Mouse (Mus musculus): Measurements from ENCODE around the gene Hoxa4. TPM values are rescaled to one million over a fixed set of nuclear protein-coding genes. Genes with fewer than 3 reads are reported as not detected.

Gene Hoxa4
- polyA plus RNA-seq, 1 experiment from 2014 or later: 3.1 TPM

GRCm38 (mm10) chr6:52182030-52182429 is 9.5 kb downstream of the Hoxa4 start:
- Histone ChIP-seq H3K4me1 (replicated peaks; ENCODE audit: control insufficient read depth, insufficient read depth, low read length) (peaks cover 11% of the 10 kb centered on the region), H3K4me2 (no peak overlapping the region), H3K4me3 (ENCODE audit: low read depth, low read length) (no peak overlapping the region), H3K36me3 (ENCODE audit: control insufficient read depth, insufficient read depth, low read length) (no peaks in the 10 kb centered on the region), H3K9ac (ENCODE audit: low read depth, low read length) (no peak overlapping the region), H3K27me3 (replicated peaks; ENCODE audit: control insufficient read depth, insufficient read depth, low read length) (peaks cover 98% of the 10 kb centered on the region), H3K27ac (ENCODE audit: low read depth, low read length) (no peak overlapping the region), H3K9me3 (ENCODE audit: control insufficient read depth, low read length) (no peaks in the 10 kb centered on the region)
- WGBS: 39% methylated on average over 2 of the region's 2 CpGs
- ATAC-seq (replicated peaks; ENCODE audit: low FRiP score): no peak
- DNase-seq (ENCODE audit: low spot score): no peak

- Histone ChIP-seq H3K9me3 (ENCODE audit: control insufficient read depth, low read length) (no peaks in the 10 kb centered on the region), H3K36me3 (ENCODE audit: control insufficient read depth, insufficient read depth, low read length) (no peaks in the 10 kb centered on the region), H3K27me3 (replicated peaks; ENCODE audit: control insufficient read depth, insufficient read depth, low read length) (peaks cover 99% of the 10 kb centered on the region), H3K4me1 (replicated peaks; ENCODE audit: control insufficient read depth, insufficient read depth, low read length) (peaks cover 10% of the 10 kb centered on the region), H3K27ac (ENCODE audit: low read depth, low read length) (no peak overlapping the region), H3K4me2 (peak overlapping the region; percentile 64), H3K4me3 (ENCODE audit: low read depth, low read length) (no peak overlapping the region), H3K9ac (ENCODE audit: low read depth, low read length) (no peak overlapping the region)
- ATAC-seq (replicated peaks; ENCODE audit: low FRiP score) (no peak), DNase-seq (ENCODE audit: low spot score) (no peak)
- WGBS: 24% methylated on average over 3 of the region's 3 CpGs
Measured at GRCm38 (mm10) chr6:52180726-52181125, 10.8 kb downstream of the Hoxa4 start.

GRCm38 (mm10) chr6:52180213-52180710 is 11.3 kb downstream of the Hoxa4 start:
- H3K4me3 ChIP-seq (ENCODE audit: low read depth, low read length): peak overlapping the region; percentile 46
- peak overlapping the region; percentile 64 for H3K4me2 ChIP-seq
- peaks cover 9% of the 10 kb centered on the region for H3K4me1 ChIP-seq (replicated peaks; ENCODE audit: control insufficient read depth, insufficient read depth, low read length)
- no peaks in the 10 kb centered on the region for H3K36me3 ChIP-seq (ENCODE audit: control insufficient read depth, insufficient read depth, low read length)
- H3K9ac ChIP-seq (ENCODE audit: low read depth, low read length): peak overlapping the region; percentile 54; the same call in 1 of the 2 replicates
- peaks cover 99% of the 10 kb centered on the region for H3K27me3 ChIP-seq (replicated peaks; ENCODE audit: control insufficient read depth, insufficient read depth, low read length)
- peak overlapping the region; percentile 79; the same call in 1 of the 2 replicates for H3K27ac ChIP-seq (ENCODE audit: low read depth, low read length)
- DNase-seq (ENCODE audit: low spot score): no peak
- 11% methylated on average over 11 of the region's 11 CpGs for WGBS
- no peak for ATAC-seq (replicated peaks; ENCODE audit: low FRiP score)
- H3K9me3 ChIP-seq (ENCODE audit: control insufficient read depth, low read length): no peaks in the 10 kb centered on the region

GRCm38 (mm10) chr6:52179690-52180089 is 11.9 kb downstream of the Hoxa4 start:
- Histone ChIP-seq H3K4me3 (ENCODE audit: low read depth, low read length) (peak overlapping the region; percentile 46), H3K9me3 (ENCODE audit: control insufficient read depth, low read length) (no peaks in the 10 kb centered on the region), H3K4me1 (replicated peaks; ENCODE audit: control insufficient read depth, insufficient read depth, low read length) (peaks cover 9% of the 10 kb centered on the region), H3K4me2 (peak overlapping the region; percentile 64), H3K27me3 (replicated peaks; ENCODE audit: control insufficient read depth, insufficient read depth, low read length) (peaks cover 99% of the 10 kb centered on the region), H3K9ac (ENCODE audit: low read depth, low read length) (peak overlapping the region; percentile 54), H3K27ac (ENCODE audit: low read depth, low read length) (peak overlapping the region; percentile 79; the same call in 1 of the 2 replicates), H3K36me3 (ENCODE audit: control insufficient read depth, insufficient read depth, low read length) (no peaks in the 10 kb centered on the region)
- DNase-seq (ENCODE audit: low spot score) (no peak), ATAC-seq (replicated peaks; ENCODE audit: low FRiP score) (no peak)
- 6% methylated on average over 10 of the region's 10 CpGs for WGBS

- Histone ChIP-seq H3K9ac (ENCODE audit: low read depth, low read length) (peak overlapping the region; percentile 54), H3K9me3 (ENCODE audit: control insufficient read depth, low read length) (no peaks in the 10 kb centered on the region), H3K4me2 (peak overlapping the region; percentile 64), H3K4me1 (replicated peaks; ENCODE audit: control insufficient read depth, insufficient read depth, low read length) (peaks cover 8% of the 10 kb centered on the region), H3K27me3 (replicated peaks; ENCODE audit: control insufficient read depth, insufficient read depth, low read length) (peaks cover 98% of the 10 kb centered on the region), H3K4me3 (ENCODE audit: low read depth, low read length) (peak overlapping the region; percentile 46), H3K27ac (ENCODE audit: low read depth, low read length) (peak overlapping the region; percentile 79), H3K36me3 (ENCODE audit: control insufficient read depth, insufficient read depth, low read length) (no peaks in the 10 kb centered on the region)
- 6% methylated on average over 4 of the region's 4 CpGs for WGBS
- ATAC-seq (replicated peaks; ENCODE audit: low FRiP score) (no peak), DNase-seq (ENCODE audit: low spot score) (no peak)
Measured at GRCm38 (mm10) chr6:52178918-52179665, 12.5 kb downstream of the Hoxa4 start.

- peak overlapping the region; percentile 46 for H3K4me3 ChIP-seq (ENCODE audit: low read depth, low read length)
- WGBS: 7% methylated on average over 9 of the region's 9 CpGs
- peaks cover 4% of the 10 kb centered on the region; the same call in 1 of the 2 replicates for H3K4me1 ChIP-seq (replicated peaks; ENCODE audit: control insufficient read depth, insufficient read depth, low read length)
- peak overlapping the region; percentile 64 for H3K4me2 ChIP-seq
- DNase-seq (ENCODE audit: low spot score): no peak
- no peaks in the 10 kb centered on the region for H3K36me3 ChIP-seq (ENCODE audit: control insufficient read depth, insufficient read depth, low read length)
- peaks cover 97% of the 10 kb centered on the region for H3K27me3 ChIP-seq (replicated peaks; ENCODE audit: control insufficient read depth, insufficient read depth, low read length)
- H3K9ac ChIP-seq (ENCODE audit: low read depth, low read length): peak overlapping the region; percentile 68
- H3K9me3 ChIP-seq (ENCODE audit: control insufficient read depth, low read length): no peaks in the 10 kb centered on the region
- ATAC-seq (replicated peaks; ENCODE audit: low FRiP score): no peak
- peak overlapping the region; percentile 84 for H3K27ac ChIP-seq (ENCODE audit: low read depth, low read length)
Measured at GRCm38 (mm10) chr6:52177806-52178205, 13.7 kb downstream of the Hoxa4 start.

- Histone ChIP-seq H3K27ac (ENCODE audit: low read depth, low read length) (peak within 1 kb of the TSS; percentile 84), H3K27me3 (replicated peaks; ENCODE audit: control insufficient read depth, insufficient read depth, low read length) (peaks cover 99% of the 10 kb centered on the region), H3K36me3 (ENCODE audit: control insufficient read depth, insufficient read depth, low read length) (no peaks in the 10 kb centered on the region), H3K4me3 (ENCODE audit: low read depth, low read length) (peak within 1 kb of the TSS; percentile 46), H3K4me1 (replicated peaks; ENCODE audit: control insufficient read depth, insufficient read depth, low read length) (peaks cover 7% of the 10 kb centered on the region; the same call in 1 of the 2 replicates), H3K9ac (ENCODE audit: low read depth, low read length) (peak within 1 kb of the TSS; percentile 68), H3K9me3 (ENCODE audit: control insufficient read depth, low read length) (no peaks in the 10 kb centered on the region), H3K4me2 (peak within 1 kb of the TSS; percentile 64)
- no peak for ATAC-seq (replicated peaks; ENCODE audit: low FRiP score)
- under 1% methylated on average over 36 of the region's 36 CpGs for WGBS
- no peak for DNase-seq (ENCODE audit: low spot score)
Measured at GRCm38 (mm10) chr6:52177061-52177735, 14.4 kb downstream of the Hoxa4 start, which contains the start of gene 5730596B20Rik. Gene 5730596B20Rik, plus strand, starts transcription at chr6:52177498.

- peak overlapping the region; percentile 68 for H3K9ac ChIP-seq (ENCODE audit: low read depth, low read length)
- H3K4me1 ChIP-seq (replicated peaks; ENCODE audit: control insufficient read depth, insufficient read depth, low read length): peaks cover 5% of the 10 kb centered on the region; the same call in 1 of the 2 replicates
- 2% methylated on average over 6 of the region's 6 CpGs for WGBS
- H3K27me3 ChIP-seq (replicated peaks; ENCODE audit: control insufficient read depth, insufficient read depth, low read length): peaks cover 99% of the 10 kb centered on the region
- DNase-seq (ENCODE audit: low spot score): no peak
- H3K9me3 ChIP-seq (ENCODE audit: control insufficient read depth, low read length): no peaks in the 10 kb centered on the region
- peak overlapping the region; percentile 64 for H3K4me2 ChIP-seq
- no peak for ATAC-seq (replicated peaks; ENCODE audit: low FRiP score)
- peak overlapping the region; percentile 84 for H3K27ac ChIP-seq (ENCODE audit: low read depth, low read length)
- H3K36me3 ChIP-seq (ENCODE audit: control insufficient read depth, insufficient read depth, low read length): no peaks in the 10 kb centered on the region
- H3K4me3 ChIP-seq (ENCODE audit: low read depth, low read length): peak overlapping the region; percentile 46
Measured at GRCm38 (mm10) chr6:52176391-52176790, 15.2 kb downstream of the Hoxa4 start.
